Mouse (Mus musculus): Measurements from ENCODE around the gene Thra. TPM values are rescaled to one million over a fixed set of nuclear protein-coding genes. Genes with fewer than 3 reads are reported as not detected.

Gene Thra
- total and polyA plus RNA-seq, 3 experiments = 89.4 to 105 (median 103) TPM

GRCm38 (mm10) chr11:98786359-98787214 lies 46.1 kb downstream of the Thra start:
- H3K4me3 ChIP-seq = peak overlapping the region; percentile 45
- peaks cover 40% of the 10 kb centered on the region for H3K4me1 ChIP-seq (ENCODE audit: control insufficient read depth, insufficient read depth, low read length)
- peak; percentile 97 for DNase-seq
- under 1% methylated on average over 14 of the region's 15 CpGs for WGBS
- peaks cover 9% of the 10 kb centered on the region for H3K36me3 ChIP-seq (ENCODE audit: control insufficient read depth, insufficient read depth, low read length)
- intact Hi-C loops (cut with DNase I) = loop anchor here (1.0 to 2.0 kb wide), 3 partner anchors 14 to 86 kb away; no protein-coding TSS in a partner anchor
- H3K27ac ChIP-seq = peak overlapping the region; percentile 99
- H3K27me3 ChIP-seq (ENCODE audit: control insufficient read depth, insufficient read depth, low read length) = no peaks in the 10 kb centered on the region
- TF ChIP-seq CTCF (IDR thresholded peaks at IDR 0.05) (peak; percentile 85), POLR2A (IDR thresholded peaks at IDR 0.05; ENCODE audit: insufficient read depth, low read depth, low read length) (peak; percentile 85), EP300 (IDR thresholded peaks at IDR 0.05; ENCODE audit: insufficient read depth, low read depth, low read length) (peak; percentile 85)
- peak overlapping the region; percentile 81 for H3K9ac ChIP-seq (ENCODE audit: low read depth, low read length)
- H3K79me2 ChIP-seq (replicated peaks; ENCODE audit: control insufficient read depth, insufficient read depth, low read length) = no peaks in the 10 kb centered on the region

- Histone ChIP-seq H3K36me3 (ENCODE audit: control insufficient read depth, insufficient read depth, low read length) (peaks cover 9% of the 10 kb centered on the region), H3K27ac (peak overlapping the region; percentile 99), H3K9ac (ENCODE audit: low read depth, low read length) (peak overlapping the region; percentile 34), H3K27me3 (ENCODE audit: control insufficient read depth, insufficient read depth, low read length) (no peaks in the 10 kb centered on the region), H3K79me2 (replicated peaks; ENCODE audit: control insufficient read depth, insufficient read depth, low read length) (no peaks in the 10 kb centered on the region), H3K4me1 (ENCODE audit: control insufficient read depth, insufficient read depth, low read length) (peaks cover 38% of the 10 kb centered on the region), H3K4me3 (no peak overlapping the region)
- intact Hi-C loops (cut with DNase I) = loop anchor here (1.0 to 2.0 kb wide), 3 partner anchors 14 to 87 kb away; no protein-coding TSS in a partner anchor
- DNase-seq = no peak
- WGBS = 9% methylated on average over 7 of the region's 7 CpGs
- no peak for TF ChIP-seq EP300 (IDR thresholded peaks at IDR 0.05; ENCODE audit: insufficient read depth, low read depth, low read length)
- peak; percentile 25; the same call in 1 of the 2 replicates for TF ChIP-seq CTCF (IDR thresholded peaks at IDR 0.05)
These were observed 46.8 kb downstream of the Thra start for GRCm38 (mm10) chr11:98787229-98787628.

DNA sequence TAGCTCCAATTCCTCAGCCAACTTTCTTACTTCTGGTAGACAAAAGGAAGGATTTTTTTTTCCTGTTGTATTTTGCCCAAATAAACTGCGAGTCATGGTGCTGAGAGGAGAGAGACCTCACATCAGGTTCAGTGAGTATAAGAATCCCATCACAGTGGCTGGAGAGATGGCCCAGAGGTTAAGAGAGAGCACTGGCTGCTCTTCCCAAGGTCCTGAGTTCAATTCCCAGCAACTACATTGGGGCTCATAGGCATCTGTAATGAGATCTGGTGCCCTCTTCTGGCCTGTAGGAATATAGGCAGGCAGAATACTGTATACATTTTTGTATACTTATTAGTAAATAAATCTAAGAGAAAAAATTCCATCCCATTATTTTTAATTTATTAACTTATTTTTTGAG lies 47.3 kb downstream of the Thra start:
- 53% methylated on average over 1 of the region's 1 CpGs for WGBS
- Histone ChIP-seq H3K4me3 (no peak overlapping the region), H3K27ac (peak overlapping the region; percentile 99), H3K9ac (ENCODE audit: low read depth, low read length) (no peak overlapping the region), H3K4me1 (ENCODE audit: control insufficient read depth, insufficient read depth, low read length) (peaks cover 35% of the 10 kb centered on the region), H3K36me3 (ENCODE audit: control insufficient read depth, insufficient read depth, low read length) (peaks cover 9% of the 10 kb centered on the region), H3K79me2 (replicated peaks; ENCODE audit: control insufficient read depth, insufficient read depth, low read length) (no peaks in the 10 kb centered on the region), H3K27me3 (ENCODE audit: control insufficient read depth, insufficient read depth, low read length) (no peaks in the 10 kb centered on the region)
- no peak for DNase-seq
- intact Hi-C loops (cut with DNase I) = loop anchor here (1.0 to 2.0 kb wide), 4 partner anchors 15 to 87 kb away; no protein-coding TSS in a partner anchor
- TF ChIP-seq CTCF (IDR thresholded peaks at IDR 0.05) (peak; percentile 74), EP300 (IDR thresholded peaks at IDR 0.05; ENCODE audit: insufficient read depth, low read depth, low read length) (no peak), POLR2A (IDR thresholded peaks at IDR 0.05; ENCODE audit: insufficient read depth, low read depth, low read length) (no peak)

DNA sequence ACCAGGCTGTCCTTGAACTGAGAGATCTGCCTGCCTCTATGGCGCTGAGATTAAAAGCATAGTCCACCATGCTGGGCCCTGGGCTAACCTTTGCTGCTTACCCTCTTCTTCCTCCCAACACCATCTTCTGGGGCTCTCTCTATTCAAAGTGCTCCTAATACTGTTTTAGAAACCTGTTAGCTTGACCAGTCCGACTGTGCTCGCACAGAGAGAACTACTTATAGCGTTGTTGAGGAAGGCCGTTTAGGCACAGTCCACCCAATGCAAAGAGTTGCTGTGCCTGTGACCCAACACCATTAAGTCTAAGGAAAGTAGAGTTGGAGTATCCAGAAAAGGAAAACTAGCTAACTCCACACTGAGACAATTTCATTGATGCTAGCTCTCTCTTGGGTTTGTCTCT lies 47.7 kb downstream of the Thra start:
- Histone ChIP-seq H3K36me3 (ENCODE audit: control insufficient read depth, insufficient read depth, low read length) (peaks cover 9% of the 10 kb centered on the region), H3K27me3 (ENCODE audit: control insufficient read depth, insufficient read depth, low read length) (no peaks in the 10 kb centered on the region), H3K27ac (peak overlapping the region; percentile 99), H3K4me3 (no peak overlapping the region), H3K79me2 (replicated peaks; ENCODE audit: control insufficient read depth, insufficient read depth, low read length) (no peaks in the 10 kb centered on the region), H3K9ac (ENCODE audit: low read depth, low read length) (no peak overlapping the region; the same call in 1 of the 2 replicates), H3K4me1 (ENCODE audit: control insufficient read depth, insufficient read depth, low read length) (peaks cover 32% of the 10 kb centered on the region)
- TF ChIP-seq CTCF (IDR thresholded peaks at IDR 0.05) (no peak), EP300 (IDR thresholded peaks at IDR 0.05; ENCODE audit: insufficient read depth, low read depth, low read length) (no peak), POLR2A (IDR thresholded peaks at IDR 0.05; ENCODE audit: insufficient read depth, low read depth, low read length) (no peak)
- peak in 1 of 2 experiments; percentile 33 for DNase-seq
- intact Hi-C loops (cut with DNase I) = loop anchor here (1.0 kb wide), 1 partner anchor 71 kb away; no protein-coding TSS in a partner anchor
- 82% methylated on average over 5 of the region's 5 CpGs for WGBS

DNA sequence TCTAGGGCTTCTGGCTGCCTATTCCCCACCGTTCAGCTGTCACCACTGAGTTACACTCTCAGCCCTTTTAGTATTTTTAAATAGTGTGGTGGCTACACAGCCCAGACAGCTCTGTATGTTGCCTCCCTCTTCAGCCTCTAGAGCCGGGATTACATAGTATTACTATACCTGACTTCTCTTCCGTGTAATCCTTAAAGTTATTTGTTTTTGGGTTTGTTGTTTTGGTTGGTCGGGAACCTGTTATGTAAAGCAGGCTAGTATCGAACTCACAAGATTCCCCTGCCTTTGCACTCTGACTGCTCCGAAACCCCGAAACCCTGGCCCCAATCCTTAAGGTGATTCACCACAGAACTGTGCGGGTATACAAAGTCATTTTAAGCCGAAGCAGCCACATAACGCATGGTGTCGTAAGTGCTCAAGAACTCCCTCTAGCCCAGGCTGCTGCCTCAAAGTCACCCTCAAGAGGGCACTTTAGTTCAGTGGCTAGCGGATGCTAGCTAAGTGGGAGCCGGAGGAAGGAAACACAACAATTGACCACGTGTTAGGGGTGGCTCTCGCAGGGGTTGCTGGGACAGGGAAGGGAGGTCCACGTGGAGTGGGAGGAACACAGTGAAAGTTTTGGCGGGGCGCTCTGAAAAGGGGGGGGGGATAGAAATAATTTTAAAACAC lies 48.2 kb downstream of the Thra start:
- H3K4me1 ChIP-seq (ENCODE audit: control insufficient read depth, insufficient read depth, low read length) = peaks cover 31% of the 10 kb centered on the region
- WGBS = 6% methylated on average over 18 of the region's 18 CpGs

More for the DNA sequence above, 48.2 kb downstream of the Thra start:
- Histone ChIP-seq H3K79me2 (replicated peaks; ENCODE audit: control insufficient read depth, insufficient read depth, low read length) (no peaks in the 10 kb centered on the region), H3K4me3 (peak overlapping the region; percentile 61; the same call in 1 of the 2 replicates), H3K27ac (peak overlapping the region; percentile 99), H3K9ac (ENCODE audit: low read depth, low read length) (peak overlapping the region; percentile 63), H3K36me3 (ENCODE audit: control insufficient read depth, insufficient read depth, low read length) (peaks cover 9% of the 10 kb centered on the region), H3K27me3 (ENCODE audit: control insufficient read depth, insufficient read depth, low read length) (no peaks in the 10 kb centered on the region)
- DNase-seq = peak; percentile 91 to 94
- TF ChIP-seq CTCF (IDR thresholded peaks at IDR 0.05) (peak; percentile 84), EP300 (IDR thresholded peaks at IDR 0.05; ENCODE audit: insufficient read depth, low read depth, low read length) (peak; percentile 100), POLR2A (IDR thresholded peaks at IDR 0.05; ENCODE audit: insufficient read depth, low read depth, low read length) (peak; percentile 89)
- intact Hi-C loops (cut with DNase I) = loop anchor here (1.0 kb wide), 1 partner anchor 71 kb away; no protein-coding TSS in a partner anchor
